Mouse (Mus musculus) G1E (cell line): Measurements from ENCODE around the gene Lgmn. TPM values are rescaled to one million over a fixed set of nuclear protein-coding genes. Genes with fewer than 3 reads are reported as not detected.

ENCODE experiments used
- ATAC-seq: 2 replicates; pipeline ENCODE4 v1.8.0; 2016; ENCODE audit warnings: mild to moderate bottlenecking; ENCODE audit not compliant: insufficient number of reproducible peaks, poor library complexity, low FRiP score, severe bottlenecking; ENCODE audit errors: extremely low read depth
- DNase-seq: peaks from one replicate; pipeline ENCODE4 v3.0.0; 2012; ENCODE audit warnings: low spot score
- H3K27me3 ChIP-seq: 2 replicates; pipeline ENCODE4 v1.6.1; 2012; ENCODE audit warnings: mild to moderate bottlenecking, low read length, inconsistent platforms; ENCODE audit not compliant: insufficient read depth
- H3K36me3 ChIP-seq: replicated peaks from 2 replicates; pipeline ENCODE3; 2012; ENCODE audit warnings: mild to moderate bottlenecking, inconsistent platforms
- H3K4me1 ChIP-seq: 2 replicates; pipeline ENCODE4 v1.6.1; 2012; ENCODE audit warnings: low read depth, low read length, inconsistent platforms, mixed read lengths; ENCODE audit not compliant: insufficient read depth
- H3K4me3 ChIP-seq: 2 replicates; pipeline ENCODE4 v1.5.1; 2012; ENCODE audit warnings: low read depth, mild to moderate bottlenecking, inconsistent platforms, low read length, moderate library complexity, mixed read lengths
- H3K9me3 ChIP-seq: replicated peaks from 2 replicates; pipeline ENCODE4 v1.6.1; 2012; ENCODE audit warnings: inconsistent platforms
- CTCF ChIP-seq: IDR thresholded peaks from 2 replicates; pipeline ENCODE4 v1.5.1; 2012; ENCODE audit warnings: low read depth, low read length, inconsistent platforms, mixed read lengths
- GATA1 ChIP-seq: IDR thresholded peaks from 2 replicates; pipeline ENCODE4 v1.6.1; 2012; ENCODE audit warnings: borderline replicate concordance, low read length, inconsistent platforms, mixed read lengths
- GATA2 ChIP-seq: IDR thresholded peaks from 2 replicates; pipeline ENCODE4 v1.6.1; 2012; ENCODE audit warnings: low read depth, low read length, inconsistent platforms, borderline replicate concordance
- POLR2AphosphoS5 ChIP-seq: IDR thresholded peaks from 2 replicates; pipeline ENCODE4 v1.6.1; 2012; ENCODE audit warnings: low read depth, low read length, inconsistent platforms; ENCODE audit not compliant: insufficient replicate concordance
- TAL1 ChIP-seq: conservative IDR thresholded peaks from 2 replicates; pipeline ENCODE4 v1.6.1; 2012; ENCODE audit warnings: low read depth, low read length, inconsistent platforms, mixed read lengths
- polyA plus RNA-seq: library from polyadenylated mRNA; stranded (reverse); fragments of >175 nt; gene quantifications from 2 replicates; pipeline ENCODE4 v1.2.3, GENCODE M21; 2012
- total RNA-seq, 2 experiments: library from RNA; stranded (forward) in 1 of 2; stranded (reverse) in 1 of 2; fragments of 200-1000 nt in 1 of 2; fragments of >200 nt in 1 of 2; fragmentation: Nextera tagmentation in 1 of 2; gene quantifications; 2 replicates each; pipeline ENCODE4 v1.2.3; 2014 to 2017

Lgmn gene
- total RNA-seq (2014; fragmentation: Nextera tagmentation) (22.0 and 33.8 TPM in 2 replicates), total RNA-seq (2017) (14.0 and 17.3 TPM in 2 replicates), polyA plus RNA-seq (1.7 TPM in 2 replicates)

DNA sequence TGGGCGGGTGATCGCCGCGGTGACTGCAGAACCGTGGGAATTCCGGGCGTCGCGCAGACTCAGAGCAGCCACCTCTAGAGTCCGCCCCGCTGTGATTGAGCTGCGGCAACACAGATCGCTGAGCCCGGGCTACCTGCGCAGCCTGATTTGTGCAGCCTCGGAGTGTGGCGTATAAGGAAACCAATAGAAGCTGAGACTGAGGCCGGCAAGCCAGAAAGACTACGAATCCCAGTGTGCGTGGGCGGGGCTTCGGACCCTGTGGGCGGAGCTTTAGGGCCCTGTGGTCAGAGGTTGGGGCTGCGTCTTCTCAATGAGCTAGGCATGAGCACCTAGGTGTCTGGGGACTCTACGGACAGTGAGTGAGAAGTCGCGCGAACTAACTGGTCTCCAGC, at the start of gene Lgmn:
Gene Lgmn, minus strand, starts transcription at position 182 of the 392 bp plus-strand sequence.
- no peaks in the 10 kb centered on the region for H3K36me3 ChIP-seq
- H3K4me3 ChIP-seq: peak within 1 kb of the TSS; percentile 72
- peaks cover 47% of the 10 kb centered on the region for H3K4me1 ChIP-seq
- H3K9me3 ChIP-seq: no peaks in the 10 kb centered on the region
- no peak for TF ChIP-seq POLR2AphosphoS5
- TF ChIP-seq GATA2: no peak
- TF ChIP-seq CTCF: no peak
- no peak for TF ChIP-seq GATA1
- no peak for TF ChIP-seq TAL1
- peak; percentile 96 for ATAC-seq
- DNase-seq: peak; percentile 93
- peaks cover 3% of the 10 kb centered on the region; the same call in 1 of the 2 replicates for H3K27me3 ChIP-seq

DNA sequence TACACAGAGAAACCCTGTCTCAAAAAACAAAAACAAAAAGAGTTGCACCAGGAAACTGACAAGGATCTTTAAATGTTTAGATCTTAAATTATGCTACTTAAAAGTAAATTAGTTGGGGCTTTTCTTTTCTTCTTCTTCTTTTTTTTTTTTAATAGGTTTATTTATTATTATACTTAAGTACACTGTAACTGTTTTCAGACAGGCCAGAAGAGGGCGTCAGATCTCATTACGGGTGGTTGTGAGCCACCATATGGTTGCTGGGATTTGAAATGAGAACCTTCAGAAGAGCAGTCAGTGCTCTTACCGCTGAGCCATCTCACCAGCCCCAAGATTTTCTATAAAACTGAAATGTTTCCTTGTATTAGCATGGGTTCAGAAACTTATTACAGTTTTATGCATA, 45.3 kb upstream of the Lgmn start:
- no peak for ATAC-seq
- Histone ChIP-seq H3K4me1 (no peaks in the 10 kb centered on the region), H3K36me3 (peaks cover 89% of the 10 kb centered on the region), H3K4me3 (no peak overlapping the region), H3K9me3 (no peaks in the 10 kb centered on the region), H3K27me3 (no peaks in the 10 kb centered on the region)
- TF ChIP-seq GATA2 (no peak), POLR2AphosphoS5 (no peak), TAL1 (no peak), GATA1 (no peak), CTCF (no peak)
- DNase-seq: no peak

DNA sequence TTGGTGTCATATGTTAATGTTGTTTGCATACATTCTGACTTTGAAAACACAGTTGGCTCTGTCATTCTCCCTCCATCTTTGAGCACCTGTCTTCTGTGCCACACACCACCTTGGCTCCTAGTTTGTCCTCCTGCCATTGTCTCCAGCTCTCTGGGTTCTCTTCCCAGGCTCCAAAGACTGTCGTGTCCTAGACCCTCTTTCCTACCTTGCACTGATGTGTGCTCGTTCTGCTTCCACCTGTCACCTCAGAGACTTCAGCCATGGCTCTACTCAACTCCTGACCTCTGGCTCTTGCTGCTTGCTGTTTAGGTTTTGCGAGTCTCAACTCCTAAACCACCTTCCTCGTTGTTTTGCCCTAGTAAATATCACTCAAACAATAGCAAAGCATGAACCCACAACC, 40.9 kb upstream of the Lgmn start:
- no peaks in the 10 kb centered on the region for H3K4me1 ChIP-seq
- peaks cover 82% of the 10 kb centered on the region for H3K36me3 ChIP-seq
- H3K9me3 ChIP-seq: no peaks in the 10 kb centered on the region
- no peaks in the 10 kb centered on the region for H3K27me3 ChIP-seq
- TF ChIP-seq CTCF (no peak), TAL1 (no peak), POLR2AphosphoS5 (no peak), GATA1 (no peak), GATA2 (no peak)
- H3K4me3 ChIP-seq: no peak overlapping the region
- no peak for DNase-seq
- ATAC-seq: no peak

DNA sequence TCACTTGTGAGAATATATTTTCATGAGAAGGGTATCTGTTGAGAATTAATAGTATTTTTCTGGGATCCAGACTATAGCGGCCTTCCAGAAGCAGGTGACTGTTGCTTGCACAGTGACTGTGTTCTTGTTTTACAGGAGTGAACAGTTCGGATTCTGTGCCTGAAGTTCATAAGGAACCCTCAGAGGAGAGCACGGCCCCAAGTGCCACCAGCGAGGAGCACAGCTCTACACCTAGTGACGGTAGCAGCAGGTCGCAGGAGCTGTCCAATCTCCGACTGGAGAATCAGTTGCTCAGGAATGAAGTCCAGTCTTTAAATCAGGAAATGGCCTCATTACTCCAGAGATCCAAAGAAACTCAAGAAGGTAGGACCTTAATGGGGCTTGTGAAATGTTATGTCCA, 34.8 kb upstream of the Lgmn start:
- peaks cover 9% of the 10 kb centered on the region for H3K4me1 ChIP-seq
- no peaks in the 10 kb centered on the region for H3K9me3 ChIP-seq
- H3K36me3 ChIP-seq: peaks cover 64% of the 10 kb centered on the region
- TF ChIP-seq TAL1: no peak
- no peak for TF ChIP-seq POLR2AphosphoS5
- TF ChIP-seq GATA1: no peak
- no peak for TF ChIP-seq GATA2
- no peak for TF ChIP-seq CTCF
- H3K4me3 ChIP-seq: no peak overlapping the region
- ATAC-seq (no peak), DNase-seq (no peak)
- no peaks in the 10 kb centered on the region for H3K27me3 ChIP-seq

DNA sequence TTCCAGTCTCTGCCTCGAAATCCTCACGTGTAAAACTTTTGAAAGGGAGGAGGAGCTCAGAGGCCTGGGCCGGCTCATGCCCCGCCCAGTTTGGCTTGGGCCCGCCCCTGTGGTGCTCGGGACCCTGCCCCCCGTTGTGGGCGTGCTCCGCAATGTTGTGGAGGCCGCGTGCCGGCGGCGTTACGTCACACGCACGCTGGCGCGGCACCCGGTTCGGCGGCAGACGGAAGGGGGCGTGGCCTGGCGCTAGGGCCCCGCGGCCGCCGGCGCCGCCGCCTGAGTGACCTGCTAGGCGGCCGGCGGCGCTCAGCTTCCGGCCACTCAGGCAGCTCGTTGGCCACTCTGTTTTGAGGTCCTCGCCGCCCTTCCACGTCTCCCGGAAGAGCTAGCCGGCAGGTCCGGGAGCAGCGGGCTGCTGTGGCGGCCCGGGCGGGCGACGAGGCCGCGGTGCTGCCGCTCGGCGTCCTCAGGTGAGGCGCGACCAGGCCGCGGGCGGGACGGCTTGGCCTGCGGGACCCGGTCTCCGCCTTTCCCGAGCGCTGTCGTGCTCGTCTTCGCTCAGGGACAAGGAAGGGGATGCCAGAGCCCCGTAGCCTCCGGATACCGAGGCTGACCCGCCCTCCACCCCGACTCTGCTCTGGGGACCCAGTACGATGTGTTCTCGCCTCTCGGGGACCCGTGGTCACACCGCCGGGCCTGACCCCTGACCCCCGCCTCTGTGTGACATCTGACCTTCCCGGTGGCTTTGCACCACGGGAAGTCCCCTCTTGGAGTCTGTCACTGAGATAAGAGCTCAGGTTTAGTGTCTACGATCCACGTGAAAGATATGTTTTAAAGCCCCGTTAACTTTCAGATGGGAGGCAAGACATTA, 29.5 kb upstream of the Lgmn start, which contains the start of gene Golga5:
Gene Golga5, plus strand, starts transcription at position 242 of the 871 bp plus-strand sequence.
- peak; percentile 96 for ATAC-seq
- peak within 1 kb of the TSS; percentile 96 for H3K4me3 ChIP-seq
- no peaks in the 10 kb centered on the region for H3K9me3 ChIP-seq
- peaks cover 12% of the 10 kb centered on the region for H3K4me1 ChIP-seq
- DNase-seq: peak; percentile 97
- H3K36me3 ChIP-seq: peaks cover 26% of the 10 kb centered on the region
- TF ChIP-seq CTCF: no peak
- no peak for TF ChIP-seq GATA1
- TF ChIP-seq POLR2AphosphoS5: no peak
- TF ChIP-seq GATA2: no peak
- no peak for TF ChIP-seq TAL1
- peaks cover 7% of the 10 kb centered on the region; the same call in 1 of the 2 replicates for H3K27me3 ChIP-seq

DNA sequence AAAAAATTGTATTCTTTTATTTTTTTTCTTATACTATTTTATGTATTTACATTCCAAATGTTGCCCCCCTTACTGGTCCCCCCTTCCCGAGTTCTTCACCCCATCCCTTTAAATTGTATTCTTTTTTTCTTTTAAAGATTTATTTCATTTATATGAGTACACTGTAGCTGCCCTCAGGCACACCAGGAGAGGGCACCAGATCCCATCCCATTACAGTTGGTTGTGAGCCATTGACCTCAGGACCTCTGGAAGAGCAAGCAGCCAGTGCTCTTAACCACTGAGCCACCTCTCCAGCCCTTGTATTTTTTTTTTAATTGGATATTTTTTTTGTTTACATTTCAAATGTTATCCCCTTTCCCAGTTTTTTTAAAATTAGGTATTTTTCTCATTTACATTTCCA, 28.5 kb upstream of the Lgmn start:
- no peaks in the 10 kb centered on the region for H3K9me3 ChIP-seq
- ATAC-seq: no peak
- TF ChIP-seq GATA1: no peak
- TF ChIP-seq TAL1: no peak
- no peak for TF ChIP-seq GATA2
- TF ChIP-seq CTCF: no peak
- TF ChIP-seq POLR2AphosphoS5: no peak
- peaks cover 16% of the 10 kb centered on the region for H3K36me3 ChIP-seq
- peaks cover 10% of the 10 kb centered on the region; the same call in 1 of the 2 replicates for H3K27me3 ChIP-seq
- no peak for DNase-seq
- no peak overlapping the region for H3K4me3 ChIP-seq
- peaks cover 12% of the 10 kb centered on the region for H3K4me1 ChIP-seq
